Mouse (Mus musculus) activated CD4-positive, CD25-positive, alpha-beta regulatory T cell (primary cell): ENCODE results near the gene Gm42906. TPM values are rescaled to one million over a fixed set of nuclear protein-coding genes. Genes with fewer than 3 reads are reported as not detected.

ENCODE experiments used
- polyA plus RNA-seq, 2 experiments: library from polyadenylated mRNA; unstranded; fragments of 100-300 nt; shearing (Covaris generic); gene quantifications; one replicate each; pipeline ENCODE4 v1.2.1; 2017

The Gm42906 gene
- not detected for polyA plus RNA-seq

GRCm38 (mm10) chr5:151428113-151428756 is at the start of gene Gm42906:
Gm42906 (minus strand) TSS chr5:151428163.

GRCm38 (mm10) chr5:151233400-151234031 is 194.4 kb downstream of the Gm42906 start, which contains the start of gene Stard13:
Stard13 (minus strand) TSS chr5:151233836.

Other genes with a start within 250 kb of the Gm42906 start
- gene Stard13, start 194.3 kb downstream of the Gm42906 start, polyA plus RNA-seq = under 1 TPM in 1 of 2 experiments, not detected in 1; 0.19 TPM
- gene Vmn2r18, start 177.9 kb upstream of the Gm42906 start, polyA plus RNA-seq = under 1 TPM; 0.05 to 0.12 TPM
- gene Rfc3, start 223.1 kb upstream of the Gm42906 start, polyA plus RNA-seq = 10 to 100 TPM; 33.3 to 53.2 TPM